Mouse (Mus musculus) embryonic facial prominence, embryonic 10.5 days (tissue): ENCODE data around the gene Exoc3l. TPM values are rescaled to one million over a fixed set of nuclear protein-coding genes. Genes with fewer than 3 reads are reported as not detected.
A peak's percentile ranks its signal among the peaks of the same experiment; 100 is the strongest.

Experiments
- DNase-seq: peaks from one replicate; pipeline ENCODE4 v3.0.0-alpha.2; 2017; ENCODE audit warnings: low spot score
- H3K27ac ChIP-seq: fragments of 300-500 bp; sonication (generic); replicated peaks from 2 replicates; pipeline ENCODE4 v1.5.1; 2016; ENCODE audit warnings: mild to moderate bottlenecking
- H3K27me3 ChIP-seq: fragments of 300-500 bp; sonication (generic); replicated peaks from 2 replicates; pipeline ENCODE4 v1.6.1; 2016; ENCODE audit warnings: low read depth, mild to moderate bottlenecking; ENCODE audit not compliant: poor library complexity, severe bottlenecking
- H3K36me3 ChIP-seq: fragments of 300-500 bp; sonication (generic); replicated peaks from 2 replicates; pipeline ENCODE4 v1.6.1; 2016; ENCODE audit warnings: mild to moderate bottlenecking, moderate library complexity
- H3K4me1 ChIP-seq: fragments of 300-500 bp; sonication (generic); 2 replicates; pipeline ENCODE4 v1.6.1; 2016
- H3K4me3 ChIP-seq: fragments of 300-500 bp; sonication (generic); 2 replicates; pipeline ENCODE4 v1.5.1; 2016; ENCODE audit warnings: mild to moderate bottlenecking, moderate library complexity
- H3K9me3 ChIP-seq: fragments of 300-500 bp; sonication (generic); 2 replicates; pipeline ENCODE4 v1.6.1; 2016; ENCODE audit warnings: mild to moderate bottlenecking
- whole genome bisulfite sequencing: fragments of 180-500 bp; shearing (Covaris S2); methylation state at CpG from one replicate; pipeline ENCODE4 v1.1.7; 2016; 5-methylcytosine and 5-hydroxymethylcytosine counted together
- polyA plus RNA-seq: library from polyadenylated mRNA; unstranded; fragments of >200 nt; fragmentation: Nextera tagmentation; extraction: Ambion mirVana; gene quantifications from 2 replicates; pipeline ENCODE4 v1.2.1, GENCODE M21; 2016

Gene Exoc3l
- polyA plus RNA-seq, 1 experiment from 2014 or later, result 9.9 TPM

- no peak for DNase-seq
- H3K27me3 ChIP-seq, result no peaks in the 10 kb centered on the region
- H3K4me1 ChIP-seq, result peaks cover 13% of the 10 kb centered on the region
- 95% methylated on average over 12 of the region's 12 CpGs for WGBS
- H3K9me3 ChIP-seq, result no peaks in the 10 kb centered on the region
- H3K4me3 ChIP-seq, result no peak overlapping the region
- peaks cover 79% of the 10 kb centered on the region for H3K36me3 ChIP-seq
- no peak overlapping the region for H3K27ac ChIP-seq
Measured at GRCm38 (mm10) chr8:105330325-105330724, 34.4 kb upstream of the Exoc3l start.

- peak overlapping the region; percentile 88 for H3K27ac ChIP-seq
- H3K4me3 ChIP-seq, result peak overlapping the region; percentile 84
- H3K36me3 ChIP-seq, result peaks cover 55% of the 10 kb centered on the region
- no peaks in the 10 kb centered on the region for H3K9me3 ChIP-seq
- H3K4me1 ChIP-seq, result peaks cover 21% of the 10 kb centered on the region
- no peaks in the 10 kb centered on the region for H3K27me3 ChIP-seq
- WGBS, result 45% methylated on average over 6 of the region's 6 CpGs
- no peak for DNase-seq
Measured at GRCm38 (mm10) chr8:105326968-105327367, 31.1 kb upstream of the Exoc3l start.

- Histone ChIP-seq H3K27me3 (no peaks in the 10 kb centered on the region), H3K4me1 (peaks cover 21% of the 10 kb centered on the region), H3K9me3 (no peaks in the 10 kb centered on the region), H3K36me3 (peaks cover 48% of the 10 kb centered on the region), H3K4me3 (peak within 1 kb of the TSS; percentile 84), H3K27ac (peak within 1 kb of the TSS; percentile 88)
- peak; percentile 97 for DNase-seq
- under 1% methylated on average over 36 of the region's 36 CpGs for WGBS
Measured at GRCm38 (mm10) chr8:105326141-105326672, 30.3 kb upstream of the Exoc3l start, which contains the start of the genes Lrrc29 and Tmem208. Lrrc29 (minus strand) TSS chr8:105326278. Tmem208 (plus strand) TSS chr8:105326354.

DNA sequence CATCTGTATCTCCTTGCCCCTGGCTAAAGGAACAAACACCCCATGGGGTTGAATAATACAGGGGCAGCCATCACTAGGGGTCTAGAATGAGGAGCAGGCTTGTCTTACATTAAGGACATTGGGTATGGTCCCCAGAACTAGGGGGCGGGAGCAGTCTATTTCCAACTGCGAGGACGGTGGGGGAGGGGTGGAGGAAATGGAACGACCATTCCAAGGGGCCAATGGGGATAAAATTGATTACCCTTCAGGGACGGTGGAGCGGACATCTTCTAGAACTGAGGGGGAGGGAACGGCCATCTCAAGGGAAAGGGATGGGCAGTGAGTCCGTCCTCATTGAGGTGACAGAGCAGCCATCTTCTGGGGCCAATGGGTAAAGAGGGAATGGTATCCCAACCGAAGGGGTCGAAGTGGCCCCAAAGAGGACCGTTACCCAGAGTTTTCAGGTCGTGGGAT lies 29.8 kb upstream of the Exoc3l start:
- H3K27me3 ChIP-seq, result no peaks in the 10 kb centered on the region
- H3K4me1 ChIP-seq, result peaks cover 21% of the 10 kb centered on the region
- peak overlapping the region; percentile 84 for H3K4me3 ChIP-seq
- WGBS, result under 1% methylated on average over 12 of the region's 12 CpGs
- DNase-seq, result no peak
- H3K36me3 ChIP-seq, result peaks cover 42% of the 10 kb centered on the region
- peak overlapping the region; percentile 88 for H3K27ac ChIP-seq
- no peaks in the 10 kb centered on the region for H3K9me3 ChIP-seq

DNA sequence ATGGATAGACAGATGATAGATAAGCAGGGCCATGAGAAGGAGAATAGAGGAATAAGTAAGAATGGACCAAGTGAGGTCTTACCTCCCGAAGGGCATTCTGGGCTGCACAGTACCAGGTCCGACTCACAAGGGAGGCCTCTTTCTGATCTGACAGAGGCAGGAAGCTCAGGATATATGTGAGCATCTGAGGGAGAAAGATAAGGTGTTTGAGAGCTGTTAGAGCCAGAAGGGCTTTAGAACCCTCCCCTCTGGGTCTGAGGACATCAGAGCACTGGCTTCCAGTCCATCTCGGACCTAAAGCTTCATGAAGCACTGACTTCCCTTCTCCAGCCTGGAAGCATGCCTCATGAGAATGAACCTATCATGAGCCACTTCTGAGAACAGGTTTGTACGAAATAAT lies 27.3 kb upstream of the Exoc3l start:
- DNase-seq, result no peak
- no peaks in the 10 kb centered on the region for H3K9me3 ChIP-seq
- H3K27ac ChIP-seq, result no peak overlapping the region
- no peak overlapping the region for H3K4me3 ChIP-seq
- 89% methylated on average over 4 of the region's 4 CpGs for WGBS
- peaks cover 21% of the 10 kb centered on the region for H3K4me1 ChIP-seq
- no peaks in the 10 kb centered on the region for H3K27me3 ChIP-seq
- H3K36me3 ChIP-seq, result peaks cover 38% of the 10 kb centered on the region

GRCm38 (mm10) chr8:105318662-105319190 lies 22.8 kb upstream of the Exoc3l start:
- Histone ChIP-seq H3K36me3 (peaks cover 69% of the 10 kb centered on the region), H3K27me3 (no peaks in the 10 kb centered on the region), H3K4me3 (no peak overlapping the region), H3K9me3 (no peaks in the 10 kb centered on the region), H3K4me1 (peaks cover 4% of the 10 kb centered on the region), H3K27ac (no peak overlapping the region)
- DNase-seq, result no peak
- WGBS, result 81% methylated on average over 11 of the region's 11 CpGs

DNA sequence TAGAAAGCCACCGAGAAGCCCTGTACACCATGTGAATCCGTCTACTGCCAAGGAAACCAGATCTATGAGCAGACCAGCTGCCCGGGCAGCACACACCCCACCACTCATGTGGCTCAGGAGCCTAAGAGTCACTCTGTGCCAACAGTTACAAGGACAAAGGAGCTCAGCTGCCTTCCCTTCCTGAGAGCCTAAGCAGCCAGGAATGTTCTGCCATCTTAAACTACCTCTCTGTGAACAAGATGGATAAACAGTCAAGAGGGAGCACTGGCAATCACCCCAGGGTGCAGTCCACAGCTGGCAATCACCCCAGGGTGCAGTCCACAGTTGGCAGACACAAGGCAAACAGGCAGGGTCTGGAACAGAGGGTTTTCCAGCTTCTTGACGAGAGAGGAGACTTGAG lies 22.0 kb upstream of the Exoc3l start:
- Histone ChIP-seq H3K27ac (no peak overlapping the region), H3K36me3 (peaks cover 73% of the 10 kb centered on the region), H3K9me3 (no peaks in the 10 kb centered on the region), H3K4me3 (no peak overlapping the region), H3K4me1 (peaks cover 6% of the 10 kb centered on the region), H3K27me3 (no peaks in the 10 kb centered on the region)
- no peak for DNase-seq
- 88% methylated on average over 4 of the region's 4 CpGs for WGBS

GRCm38 (mm10) chr8:105315073-105315769 lies 19.3 kb upstream of the Exoc3l start:
- Histone ChIP-seq H3K4me3 (no peak overlapping the region), H3K27ac (no peak overlapping the region), H3K4me1 (peaks cover 6% of the 10 kb centered on the region), H3K36me3 (peaks cover 93% of the 10 kb centered on the region), H3K9me3 (no peaks in the 10 kb centered on the region), H3K27me3 (no peaks in the 10 kb centered on the region)
- no peak for DNase-seq
- 88% methylated on average over 18 of the region's 18 CpGs for WGBS

DNA sequence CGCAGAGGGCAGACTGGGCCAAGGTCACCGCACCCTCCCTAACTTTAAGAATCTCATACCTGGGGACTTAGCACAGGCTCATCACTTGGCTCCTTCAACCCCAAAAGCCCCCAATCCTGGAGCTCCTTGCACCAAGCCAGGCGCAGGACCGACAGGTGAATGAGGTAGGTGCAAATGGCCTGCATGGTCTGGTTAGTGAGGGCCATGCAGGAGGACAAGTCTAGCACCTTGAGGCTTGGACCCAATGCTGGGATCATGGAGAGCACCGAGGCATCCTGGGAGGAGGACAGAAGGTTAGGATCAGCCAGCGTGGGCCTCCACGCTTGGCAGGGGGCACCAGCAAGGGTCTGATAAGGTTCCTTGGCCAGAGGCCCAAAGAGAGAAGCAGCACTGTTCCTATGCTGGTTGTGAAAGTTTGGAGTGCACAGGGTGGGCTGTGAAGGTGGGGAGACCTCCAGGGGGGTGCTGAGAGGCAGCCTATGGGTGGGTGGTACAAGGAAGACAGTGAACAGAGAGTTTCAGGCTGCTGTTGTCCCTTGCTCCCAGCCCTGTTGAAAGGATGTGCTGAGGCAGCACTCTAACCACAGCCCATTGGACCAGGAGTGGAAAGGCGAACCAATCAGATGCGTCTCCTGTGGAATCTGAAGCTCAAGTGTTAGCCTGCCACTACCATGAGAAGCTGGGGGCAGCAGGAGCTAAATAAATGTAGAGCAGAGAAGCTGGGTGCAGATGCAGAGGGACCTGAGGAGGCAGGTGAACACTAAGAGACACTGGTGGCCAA lies 17.9 kb upstream of the Exoc3l start:
- 0 out of 2 replicates have a peak overlapping the region, but pooled peaks have one; percentile 25 for H3K27ac ChIP-seq
- H3K9me3 ChIP-seq, result no peaks in the 10 kb centered on the region
- no peak for DNase-seq
- H3K36me3 ChIP-seq, result peaks cover 93% of the 10 kb centered on the region
- peaks cover 6% of the 10 kb centered on the region for H3K4me1 ChIP-seq
- no peaks in the 10 kb centered on the region for H3K27me3 ChIP-seq
- 79% methylated on average over 9 of the region's 9 CpGs for WGBS
- H3K4me3 ChIP-seq, result no peak overlapping the region

DNA sequence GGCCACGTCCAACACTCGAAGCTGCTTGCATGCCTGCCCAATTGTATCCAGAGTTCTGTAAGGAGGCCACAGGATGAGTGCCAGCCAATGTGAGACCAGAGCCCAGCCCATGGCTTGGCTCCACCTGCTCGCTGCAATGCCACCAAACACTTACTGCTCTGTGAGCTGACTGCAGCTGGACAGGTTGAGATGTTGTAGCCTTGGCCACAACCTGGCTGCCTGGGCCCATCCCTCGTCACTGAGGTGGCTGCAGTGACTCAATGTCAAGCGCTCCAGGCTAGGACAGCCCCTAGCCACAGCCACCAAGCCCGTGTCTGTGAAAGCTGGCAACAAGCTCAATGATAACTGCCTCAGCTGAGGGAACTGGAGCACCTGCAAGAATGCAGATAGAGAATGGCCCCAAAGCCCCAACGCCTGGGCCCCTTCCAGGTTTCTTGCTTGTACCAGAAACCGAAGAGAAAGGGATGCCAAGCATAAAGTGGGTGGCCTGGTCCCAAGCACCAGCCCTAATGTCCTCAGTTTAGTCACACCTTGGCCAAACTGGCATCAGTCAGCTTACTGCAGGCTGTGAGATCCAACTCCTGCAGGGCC lies 17.1 kb upstream of the Exoc3l start:
- Histone ChIP-seq H3K9me3 (no peaks in the 10 kb centered on the region), H3K36me3 (peaks cover 93% of the 10 kb centered on the region), H3K27me3 (no peaks in the 10 kb centered on the region), H3K4me1 (peaks cover 6% of the 10 kb centered on the region), H3K4me3 (no peak overlapping the region), H3K27ac (no peak overlapping the region)
- DNase-seq, result no peak
- WGBS, result 90% methylated on average over 8 of the region's 8 CpGs

DNA sequence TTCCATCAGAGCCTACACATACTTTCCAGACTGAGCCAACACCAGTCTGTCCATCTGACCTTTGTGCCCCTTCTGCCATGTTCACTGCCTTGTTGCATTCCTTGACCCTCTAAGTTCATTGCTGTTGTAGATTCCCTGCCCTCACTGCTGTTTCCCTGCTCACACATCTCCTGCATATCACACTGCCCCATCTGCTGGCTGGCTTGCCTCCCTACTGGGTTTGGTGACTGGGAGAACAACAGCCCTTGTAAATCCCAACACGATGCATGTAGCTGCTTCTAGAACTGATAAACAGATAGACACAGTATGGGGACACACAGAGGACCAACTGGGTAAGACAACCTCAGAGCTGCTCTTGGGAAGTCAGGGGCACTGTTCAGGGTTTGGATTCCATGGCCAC lies 15.8 kb upstream of the Exoc3l start:
- WGBS, result 80% methylated on average over 1 of the region's 1 CpGs
- Histone ChIP-seq H3K4me3 (no peak overlapping the region), H3K36me3 (peaks cover 100% of the 10 kb centered on the region), H3K9me3 (no peaks in the 10 kb centered on the region), H3K4me1 (peaks cover 8% of the 10 kb centered on the region), H3K27ac (no peak overlapping the region), H3K27me3 (no peaks in the 10 kb centered on the region)
- no peak for DNase-seq

- no peak overlapping the region for H3K4me3 ChIP-seq
- no peak for DNase-seq
- 87% methylated on average over 8 of the region's 8 CpGs for WGBS
- no peak overlapping the region for H3K27ac ChIP-seq
- H3K36me3 ChIP-seq, result peaks cover 88% of the 10 kb centered on the region
- peaks cover 24% of the 10 kb centered on the region for H3K4me1 ChIP-seq
- H3K9me3 ChIP-seq, result no peaks in the 10 kb centered on the region
- no peaks in the 10 kb centered on the region for H3K27me3 ChIP-seq
Measured at GRCm38 (mm10) chr8:105310118-105310517, 14.2 kb upstream of the Exoc3l start.
